Mouse (Mus musculus) monocyte, adult 2 months (primary cell): ENCODE data around the gene Gm20708.
"Not testable (repeated sequence)": the region's sequence is repeated elsewhere in the genome, so short reads cannot be mapped to it uniquely, and the experiment has no call there.

ENCODE experiments used
- DNase-seq, 2 experiments: peaks; one replicate each; pipeline ENCODE4 v3.0.0; 2022; ENCODE audit warnings: low spot score in 2 of 2, low read depth in 1 of 2

The Gm20708 gene

GRCm38 (mm10) chr11:117830401-117830800 is 20.9 kb downstream of the Gm20708 start:
- peak in 1 of 2 experiments; percentile 48 for DNase-seq

- peak; percentile 73 to 82 for DNase-seq
These were observed 22.9 kb downstream of the Gm20708 start for GRCm38 (mm10) chr11:117832086-117832969.

GRCm38 (mm10) chr11:117833509-117833908 is 24.0 kb downstream of the Gm20708 start:
- not testable (repeated sequence) for DNase-seq

- no peak for DNase-seq
These were observed 24.6 kb downstream of the Gm20708 start for GRCm38 (mm10) chr11:117834086-117834485.

- DNase-seq = no peak
These were observed 26.8 kb downstream of the Gm20708 start for GRCm38 (mm10) chr11:117836306-117836705.

- no peak for DNase-seq
These were observed 29.1 kb downstream of the Gm20708 start for GRCm38 (mm10) chr11:117838572-117838971.

GRCm38 (mm10) chr11:117839021-117839420 is 29.6 kb downstream of the Gm20708 start:
- no peak for DNase-seq

GRCm38 (mm10) chr11:117840910-117841309 is 31.4 kb downstream of the Gm20708 start:
- no peak for DNase-seq

GRCm38 (mm10) chr11:117843434-117843833 is 34.0 kb downstream of the Gm20708 start:
- DNase-seq = no peak

- DNase-seq = no peak
These were observed 35.5 kb downstream of the Gm20708 start for GRCm38 (mm10) chr11:117844997-117845396.

- DNase-seq = no peak
These were observed 36.2 kb downstream of the Gm20708 start for GRCm38 (mm10) chr11:117845651-117846050.

- no peak for DNase-seq
These were observed 37.2 kb downstream of the Gm20708 start for GRCm38 (mm10) chr11:117846640-117847039.

GRCm38 (mm10) chr11:117847593-117848215 is 38.2 kb downstream of the Gm20708 start:
- no peak for DNase-seq

- DNase-seq = no peak
These were observed 39.0 kb downstream of the Gm20708 start for GRCm38 (mm10) chr11:117848271-117848984.

GRCm38 (mm10) chr11:117848985-117849671 is 39.7 kb downstream of the Gm20708 start, which contains the start of gene Birc5:
Gene Birc5, plus strand, starts transcription at chr11:117849251.
- peak; percentile 83 to 93 for DNase-seq

GRCm38 (mm10) chr11:117852875-117853274 is 43.4 kb downstream of the Gm20708 start:
- no peak for DNase-seq

GRCm38 (mm10) chr11:117854241-117854640 is 44.8 kb downstream of the Gm20708 start:
- DNase-seq = no peak

- no peak for DNase-seq
These were observed 45.9 kb downstream of the Gm20708 start for GRCm38 (mm10) chr11:117855360-117855759.

GRCm38 (mm10) chr11:117855975-117856374 is 46.5 kb downstream of the Gm20708 start:
- no peak for DNase-seq

GRCm38 (mm10) chr11:117857462-117857861 is 48.0 kb downstream of the Gm20708 start:
- DNase-seq = no peak

GRCm38 (mm10) chr11:117858392-117858791 is 48.9 kb downstream of the Gm20708 start:
- DNase-seq = no peak
